Mouse (Mus musculus): Measurements from ENCODE around the gene Maml3.

Maml3 gene

DNA sequence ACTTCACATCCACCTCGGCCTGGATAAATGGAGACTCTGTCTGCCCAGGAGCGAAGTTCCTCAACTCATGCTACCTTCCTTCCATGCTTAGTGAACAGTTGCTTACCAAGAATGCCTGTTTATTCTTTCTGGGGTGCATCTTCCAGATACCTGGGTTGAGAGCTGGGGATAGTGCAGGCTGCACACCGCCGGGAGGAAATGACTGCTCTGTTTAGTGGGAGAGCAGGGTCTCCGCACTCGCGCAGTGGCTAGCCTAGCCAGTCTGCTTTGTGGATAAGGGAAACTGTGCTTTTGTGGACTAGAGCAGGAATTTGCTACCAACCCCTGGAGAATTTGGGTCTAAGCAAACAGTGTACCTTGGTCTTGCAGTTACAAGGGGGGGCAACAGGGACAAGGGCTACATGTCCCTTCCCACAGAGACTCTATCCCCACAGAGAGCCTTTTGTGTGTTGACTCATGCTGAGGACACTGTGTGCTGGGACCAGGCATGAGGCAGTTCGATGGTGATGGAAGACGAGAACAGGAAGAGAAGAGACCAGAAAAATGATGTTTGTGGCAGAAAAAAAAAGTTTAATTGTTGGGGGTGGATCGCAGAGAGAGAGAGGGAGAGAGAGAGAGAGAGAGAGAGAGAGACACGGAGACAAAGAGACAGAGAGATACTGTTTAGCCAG is 442.9 kb downstream of the Maml3 start:
- 76% methylated on average over 11 of the region's 11 CpGs for WGBS

DNA sequence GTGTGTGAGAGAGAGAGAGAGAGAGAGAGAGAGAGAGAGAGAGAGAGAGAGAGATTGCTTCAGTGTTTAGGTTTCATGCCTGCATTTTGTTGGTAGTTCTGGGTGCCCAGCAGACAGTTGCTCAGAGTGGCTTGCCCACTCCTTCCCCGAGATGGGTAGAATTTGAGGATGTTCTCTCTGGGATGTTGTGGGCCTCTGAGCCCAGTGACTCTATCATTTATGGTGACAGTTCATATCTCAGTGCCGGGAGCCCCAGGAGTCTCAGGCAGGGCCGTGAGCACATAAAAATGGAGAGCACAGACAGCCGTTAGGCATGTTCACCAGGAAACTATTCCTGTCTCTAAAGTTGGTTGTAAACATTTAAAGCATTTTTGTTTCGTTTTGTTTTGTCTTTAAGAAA is 443.5 kb downstream of the Maml3 start:
- 71% methylated on average over 5 of the region's 5 CpGs for WGBS

DNA sequence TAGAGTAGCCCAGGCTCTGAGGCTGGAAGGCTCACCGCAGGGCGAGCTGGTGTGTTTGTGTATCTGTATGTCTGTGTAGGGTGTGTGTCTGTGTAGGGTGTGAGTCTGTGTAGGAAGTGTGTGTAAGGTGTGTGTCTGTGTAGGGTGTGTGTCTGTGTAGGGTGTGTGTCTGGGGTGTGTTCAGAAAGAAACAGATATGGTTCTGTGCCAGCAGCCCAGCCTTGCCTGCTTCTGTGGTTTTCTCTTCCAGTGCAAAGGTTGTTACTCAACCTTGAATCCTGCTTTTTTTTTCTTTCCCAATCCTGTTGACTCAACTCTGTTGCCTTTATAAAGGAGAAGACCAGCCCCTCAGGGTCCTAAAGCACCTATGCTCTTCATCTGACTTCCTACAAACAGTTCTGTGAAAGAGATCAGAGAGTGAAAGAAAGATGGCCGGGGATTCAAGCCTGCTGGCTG is 444.0 kb downstream of the Maml3 start:
- WGBS: 88% methylated on average over 3 of the region's 3 CpGs

DNA sequence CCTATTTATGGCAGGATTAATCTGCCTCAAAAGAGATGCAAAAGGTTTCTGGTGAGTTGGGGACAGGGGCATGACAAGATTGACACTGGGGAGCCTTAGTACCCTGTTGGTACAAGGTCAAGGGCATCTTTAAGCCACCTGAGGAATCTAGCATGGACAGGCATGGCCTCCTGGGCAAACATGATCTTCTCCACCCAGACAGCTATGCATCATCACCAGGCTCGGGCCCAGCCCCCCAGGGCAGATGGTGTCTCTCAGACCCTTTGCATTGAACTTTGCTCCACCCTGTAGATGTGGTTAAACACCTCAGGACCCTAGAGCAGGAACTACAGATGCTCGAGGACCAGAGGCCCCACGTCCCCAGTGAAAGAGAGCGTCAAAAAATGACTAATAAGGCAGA is 444.8 kb downstream of the Maml3 start, which contains the start of gene Mgst2:
Mgst2 (plus strand) TSS at position 301 of the 400 bp plus-strand sequence.
- WGBS: 89% methylated on average over 4 of the region's 4 CpGs

DNA sequence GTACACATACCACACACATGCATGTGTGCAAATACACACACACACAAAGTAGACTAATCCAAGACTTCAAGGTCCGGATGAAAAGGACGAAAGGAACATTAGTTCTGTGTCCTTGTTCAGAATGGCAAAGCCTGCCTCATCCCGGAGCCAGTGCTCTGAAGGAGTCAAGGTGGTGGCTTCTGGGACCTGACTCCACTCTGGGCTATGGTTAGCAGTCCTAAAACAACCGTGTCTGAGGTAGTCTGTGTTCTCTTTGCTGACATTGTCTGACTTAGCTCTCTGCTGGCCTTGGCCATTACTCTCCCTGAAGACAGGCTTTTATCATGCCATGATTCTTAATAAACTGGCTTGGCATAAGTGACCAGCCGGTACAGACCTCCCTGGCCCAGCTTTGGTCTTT is 445.5 kb downstream of the Maml3 start:
- WGBS: 93% methylated on average over 5 of the region's 5 CpGs

DNA sequence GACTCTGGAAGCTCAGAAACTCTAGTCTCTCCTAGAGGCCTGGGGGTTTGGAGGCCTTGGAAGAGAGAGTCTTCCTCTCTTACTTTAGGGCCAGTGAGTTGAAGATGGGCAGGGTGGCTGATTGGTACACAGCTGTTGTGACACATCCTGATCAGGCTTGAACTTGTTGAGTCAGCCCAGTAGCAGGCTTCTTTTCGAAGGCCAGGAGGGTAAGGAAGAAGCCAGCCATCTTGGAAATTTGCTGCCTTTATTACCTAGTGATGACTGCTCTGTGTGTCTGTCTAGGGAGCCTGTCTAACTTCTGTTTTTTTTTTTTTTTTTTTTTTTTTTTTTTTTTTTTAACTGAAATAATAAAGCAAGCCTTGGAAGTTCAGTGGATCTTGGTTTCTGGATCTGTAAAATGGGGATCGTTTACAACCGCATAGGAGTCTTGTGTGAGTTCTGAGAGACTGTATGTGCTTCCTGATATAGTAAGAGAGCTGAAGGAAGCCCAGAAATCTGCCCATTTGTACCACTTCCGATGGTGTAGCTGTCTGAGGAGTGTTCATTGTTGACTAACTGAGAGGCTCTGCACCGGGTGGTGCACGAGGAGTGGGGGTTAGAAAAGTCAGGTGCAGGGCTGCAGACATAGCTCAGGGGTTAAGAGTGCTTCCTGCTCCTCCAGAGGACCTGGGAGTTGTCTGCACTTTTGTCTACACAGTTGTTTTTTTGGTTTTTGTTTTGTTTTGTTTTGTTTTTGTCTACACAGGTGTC is 450.4 kb downstream of the Maml3 start:
- 78% methylated on average over 6 of the region's 6 CpGs for WGBS

DNA sequence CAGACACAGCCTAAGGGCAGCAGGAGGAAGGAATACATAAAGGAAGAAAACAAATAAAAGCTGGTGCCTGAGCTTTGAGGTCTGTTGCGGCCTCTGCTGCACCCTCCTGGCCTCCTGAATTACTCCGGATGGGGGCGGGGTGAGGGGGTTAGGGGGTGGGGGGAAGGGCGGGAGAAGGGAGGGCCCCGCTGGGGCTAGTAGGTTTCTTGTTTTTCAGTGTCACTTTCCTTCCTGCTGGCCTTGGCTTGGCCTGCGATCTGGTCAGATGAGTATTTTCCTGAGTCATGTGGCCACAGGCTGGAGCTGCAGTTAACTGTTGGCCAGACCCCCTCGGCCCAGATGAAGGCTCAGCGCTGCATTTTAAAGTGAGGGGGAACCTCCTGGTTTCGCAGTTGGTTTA is 452.2 kb downstream of the Maml3 start:
- WGBS: 17% methylated on average over 9 of the region's 9 CpGs

DNA sequence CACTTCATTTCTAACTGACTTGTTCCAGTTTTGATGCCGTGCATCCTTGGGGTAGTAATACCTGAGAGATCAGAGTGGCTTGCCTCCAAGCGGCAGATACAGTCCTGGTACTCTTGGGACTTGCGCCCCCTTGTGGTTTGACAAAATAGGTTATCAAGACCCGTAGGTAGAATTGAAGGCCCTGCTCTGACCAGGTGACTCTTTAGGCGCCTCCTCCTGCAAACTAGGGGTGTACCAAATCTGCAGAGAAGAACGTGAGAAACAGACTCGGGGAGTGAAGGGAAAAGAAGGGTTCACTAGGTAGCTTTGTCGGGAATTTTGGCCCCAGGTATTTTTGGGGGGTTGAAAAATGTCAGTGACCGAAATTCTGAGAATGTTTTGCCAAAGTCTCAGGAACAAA is 452.6 kb downstream of the Maml3 start:
- WGBS: 6% methylated on average over 9 of the region's 9 CpGs

DNA sequence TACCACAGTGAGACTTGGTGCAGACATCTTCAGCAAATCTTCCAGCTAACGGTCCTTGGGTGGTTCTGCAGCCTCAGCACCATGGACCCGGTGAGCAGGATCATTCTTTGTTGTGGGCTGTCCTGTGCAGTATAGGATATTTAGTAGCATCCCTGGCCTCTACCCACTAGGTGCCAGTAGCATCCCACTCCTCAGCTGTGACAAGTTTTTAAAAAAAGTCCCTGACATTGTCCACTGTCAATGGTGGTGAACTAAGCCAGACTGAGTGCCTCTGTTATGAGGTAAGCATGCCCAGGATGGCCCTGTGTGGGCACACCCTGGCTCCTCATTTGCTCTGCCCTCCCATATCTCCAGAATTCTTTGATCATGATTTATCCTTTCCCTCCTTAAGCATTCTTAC is 453.7 kb downstream of the Maml3 start:
- WGBS: 83% methylated on average over 2 of the region's 2 CpGs

DNA sequence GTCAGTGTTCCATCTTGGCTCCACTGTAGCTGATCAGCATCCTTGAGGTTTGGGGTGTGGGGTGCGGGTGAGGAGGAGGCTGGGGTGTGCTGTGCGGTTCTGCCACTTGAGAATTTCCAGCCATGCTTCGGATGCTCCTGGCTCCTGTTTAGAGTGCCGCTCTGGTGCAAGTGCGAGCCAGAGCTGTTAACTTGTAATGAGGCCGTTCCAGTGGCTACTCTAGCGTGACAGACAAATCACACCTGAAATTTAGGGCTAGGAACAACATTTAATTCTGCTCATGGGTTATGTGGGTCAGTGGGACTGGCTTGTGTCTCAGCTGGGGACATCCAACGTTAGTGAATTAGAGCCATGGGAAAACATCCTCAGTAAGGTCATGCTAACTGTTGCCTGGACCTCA is 454.9 kb downstream of the Maml3 start:
- WGBS: 87% methylated on average over 8 of the region's 8 CpGs

DNA sequence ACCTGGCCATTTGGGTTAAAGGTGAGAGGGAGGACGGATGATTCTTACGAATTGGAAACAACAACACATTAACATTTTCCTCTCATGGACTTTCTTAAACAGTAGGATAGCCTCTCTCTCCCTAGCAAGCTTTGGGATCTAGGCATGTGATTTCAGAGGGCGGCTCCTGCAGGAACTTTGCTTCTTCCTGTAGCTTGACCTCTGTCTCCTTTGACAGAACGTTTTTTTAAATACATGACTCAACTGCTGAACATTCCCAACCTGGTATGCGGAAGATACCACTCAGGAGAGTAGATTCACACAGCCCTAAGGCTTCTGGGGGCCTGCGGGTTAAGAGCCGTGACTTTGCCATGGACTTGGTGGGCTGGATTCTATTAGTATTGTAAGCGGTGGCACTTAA is 455.4 kb downstream of the Maml3 start:
- 86% methylated on average over 8 of the region's 8 CpGs for WGBS

DNA sequence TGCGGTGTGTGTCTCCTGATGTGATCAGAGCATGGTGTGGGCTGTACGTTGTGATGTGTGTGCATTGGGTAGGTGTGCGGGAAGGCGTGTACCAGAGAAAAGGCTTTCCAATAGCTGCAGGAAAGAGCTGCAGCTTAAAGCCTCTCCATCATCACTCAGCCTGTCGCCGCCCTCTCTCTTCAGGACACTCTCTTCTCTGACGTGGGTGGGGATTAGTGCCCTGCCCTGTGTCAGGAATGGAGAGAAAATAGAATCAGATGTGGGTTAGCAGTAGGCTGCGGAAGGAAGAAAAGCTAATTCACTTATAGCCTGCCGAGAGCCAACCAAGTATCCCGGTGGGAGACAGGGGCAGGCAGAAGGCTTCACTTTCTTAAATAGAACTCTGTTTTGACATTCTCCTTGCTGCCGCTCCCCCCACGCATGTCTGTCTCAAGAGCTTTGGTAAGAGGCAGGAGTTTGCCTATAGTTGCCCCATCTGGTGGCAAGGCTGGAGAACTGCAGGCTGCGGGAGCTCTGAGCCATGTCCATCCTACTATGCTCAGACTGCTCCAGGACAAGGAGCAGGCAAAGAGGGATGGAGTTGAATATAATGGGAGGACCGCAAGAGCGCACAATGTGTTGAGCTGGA is 456.7 kb downstream of the Maml3 start:
- WGBS: 25% methylated on average over 15 of the region's 15 CpGs

DNA sequence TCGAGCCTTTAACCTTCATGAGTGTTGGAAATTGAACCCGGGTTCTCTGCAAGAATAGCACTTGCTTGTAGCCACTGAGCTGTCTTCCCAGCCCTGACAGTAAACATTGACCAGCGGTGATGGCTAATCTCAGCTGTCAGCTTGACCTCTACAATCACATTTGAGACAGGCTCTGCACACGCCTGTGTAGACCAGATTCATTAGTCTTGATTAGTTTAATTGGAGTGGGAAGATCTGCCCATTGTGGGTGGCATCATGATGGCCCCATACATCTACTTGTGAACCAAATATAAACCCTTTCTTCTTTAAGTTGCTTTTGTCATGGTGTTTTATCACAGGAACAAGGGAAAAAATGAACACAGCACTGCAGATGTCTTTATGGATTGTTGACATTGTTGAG is 457.5 kb downstream of the Maml3 start:
- WGBS: 94% methylated on average over 4 of the region's 4 CpGs

DNA sequence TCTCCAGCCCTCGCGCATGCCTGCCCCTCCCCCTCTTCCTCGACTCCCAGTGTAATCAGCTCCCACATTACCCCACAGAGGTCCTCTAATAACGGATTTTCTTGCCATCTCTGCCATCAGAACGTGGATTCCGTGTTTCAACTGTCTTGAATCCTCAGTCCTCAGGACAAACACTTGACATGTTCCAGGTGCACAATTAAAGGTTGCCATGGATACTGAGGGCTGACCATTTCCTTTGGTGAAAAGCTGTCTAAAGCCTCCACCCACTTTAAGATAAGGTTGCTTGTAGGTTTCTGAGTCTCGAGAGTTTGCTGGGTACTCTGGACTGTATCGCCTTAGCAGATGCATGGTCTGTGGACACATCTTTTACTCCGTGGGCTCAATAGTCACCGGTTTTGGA is 458.6 kb downstream of the Maml3 start:
- 85% methylated on average over 10 of the region's 10 CpGs for WGBS

DNA sequence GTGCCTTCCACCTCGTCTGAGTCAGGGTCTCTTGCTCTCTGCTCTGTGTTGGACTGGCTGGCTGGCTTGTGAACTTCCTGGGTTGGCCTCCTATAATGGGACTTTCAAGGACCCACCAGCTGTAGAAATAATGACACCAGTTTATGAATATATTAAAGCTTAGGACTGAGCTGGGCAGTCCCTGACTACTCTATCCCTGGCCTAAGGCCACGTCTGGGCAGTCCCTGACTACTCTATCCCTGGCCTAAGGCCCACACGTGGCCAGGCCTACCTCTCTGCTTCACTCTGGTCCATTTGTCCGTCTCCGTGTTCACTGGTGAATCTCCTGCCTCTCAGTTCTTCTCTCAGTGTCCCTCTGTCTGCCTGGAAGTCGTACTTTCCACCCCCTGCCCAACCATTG is 459.4 kb downstream of the Maml3 start:
- WGBS: 86% methylated on average over 6 of the region's 6 CpGs

DNA sequence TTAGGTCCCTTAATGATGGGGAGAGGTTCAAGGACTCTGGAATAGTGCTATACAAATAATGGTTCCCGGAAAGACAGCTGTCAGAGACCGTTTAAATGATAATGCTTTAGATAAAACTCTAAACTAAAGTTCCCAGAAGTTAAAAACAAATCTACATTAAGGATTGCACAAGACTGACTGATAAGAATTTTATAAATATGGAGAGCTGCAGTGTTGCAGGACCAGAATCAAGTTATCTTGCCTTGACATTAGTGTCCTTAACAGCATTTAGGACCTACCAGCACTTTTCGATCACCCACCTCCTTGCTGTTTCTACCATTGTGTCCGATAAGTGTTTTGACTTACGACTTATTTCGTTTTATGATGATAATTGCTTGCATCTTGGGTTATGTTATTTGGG is 466.6 kb downstream of the Maml3 start:
- WGBS: 97% methylated on average over 6 of the region's 6 CpGs

DNA sequence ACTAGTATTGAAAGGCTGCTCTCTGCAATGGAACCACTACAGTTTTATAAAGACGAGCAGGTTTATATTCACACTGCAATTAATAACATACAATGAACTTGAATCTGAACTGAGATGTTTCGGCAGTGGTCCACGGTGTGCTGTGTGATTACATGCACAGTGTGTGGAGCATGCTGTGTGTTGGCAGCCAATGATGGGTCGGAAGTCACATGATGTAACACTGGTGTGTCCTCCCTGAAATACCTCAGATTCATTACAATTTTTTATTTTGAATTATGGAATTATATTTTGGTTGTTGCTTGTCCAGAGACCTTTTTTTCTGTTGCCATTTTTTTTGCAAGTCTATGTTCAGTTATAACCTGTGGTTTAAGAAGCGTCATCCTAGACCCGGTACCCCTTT is 467.6 kb downstream of the Maml3 start:
- 84% methylated on average over 6 of the region's 6 CpGs for WGBS

DNA sequence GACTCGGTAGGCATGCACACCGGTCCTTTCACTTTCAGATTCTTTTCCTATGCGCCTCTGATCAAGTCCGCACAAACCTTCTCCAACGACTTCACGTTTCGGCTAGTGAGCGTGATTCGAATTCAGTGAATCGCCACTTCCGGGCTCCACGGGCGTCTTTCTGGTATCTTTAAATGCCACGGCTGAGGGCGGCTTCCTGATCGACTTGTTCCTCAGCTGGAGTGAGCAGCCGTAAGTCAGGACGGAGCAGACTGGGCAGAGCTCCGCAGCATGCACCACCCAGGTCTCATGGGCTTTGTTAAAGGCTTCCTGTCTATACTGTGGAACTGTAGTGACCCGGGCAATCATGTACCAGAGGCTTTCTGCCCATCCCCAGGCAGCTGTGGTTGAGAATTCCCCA is 468.2 kb downstream of the Maml3 start:
- 85% methylated on average over 20 of the region's 20 CpGs for WGBS

DNA sequence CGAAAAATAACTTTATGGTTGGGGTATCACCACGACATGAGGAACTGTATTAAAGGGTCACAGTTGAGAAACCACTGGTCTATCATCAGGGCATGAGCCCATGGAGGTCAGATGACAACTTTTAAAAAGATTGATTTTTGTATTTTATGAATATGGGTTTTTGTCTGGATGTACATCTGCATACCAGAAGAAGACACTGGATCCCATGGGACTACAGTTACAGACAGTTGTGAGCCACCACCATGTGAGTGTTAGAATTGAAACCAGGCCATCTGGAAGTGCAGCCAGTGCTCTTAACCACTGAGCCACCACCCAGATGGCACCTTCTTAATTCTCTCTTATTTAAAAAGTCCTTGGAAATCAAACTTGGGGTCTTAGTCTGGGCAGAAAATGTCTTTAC is 468.9 kb downstream of the Maml3 start:
- 93% methylated on average over 2 of the region's 2 CpGs for WGBS

Measured in cerebral cortex, adult 2 months (tissue).